In genomic region chr8:83652744-83653661, GRCm38 (mm10) we compare ENCODE assay signal across 8 mouse cellular contexts. TPM values are rescaled to one million over a fixed set of nuclear protein-coding genes. Genes with fewer than 3 reads are reported as not detected.
DNase-seq lines count a peak whose midpoint lies in the region; ATAC-seq and TF ChIP-seq lines count a peak whose summit lies in the region.

No protein-coding gene starts in this region.

- peak; percentile 60 for DNase-seq in adrenal gland, postnatal 14 days
- no peak for DNase-seq in adrenal gland, adult 8-10 months
- DNase-seq in 3T3-L1 (ENCODE audit: low read depth, low spot score) = peak; percentile 59
- DNase-seq in heart, postnatal 4 days = peak; percentile 55
- no peak for DNase-seq in liver, embryonic 14.5 days (ENCODE audit: low read depth in 3 of 3, low spot score in 3 of 3)
- DNase-seq in layer of hippocampus, postnatal 14 days (ENCODE audit: low spot score in 2 of 2) = no peak

- peak overlapping the region; percentile 89 to 97 for H3K4me3 ChIP-seq in liver, embryonic 14.5 days (ENCODE audit: insufficient read depth in 1 of 2, low read depth in 2 of 2, low read length in 2 of 2)
- peak overlapping the region; percentile 80 for H3K4me3 ChIP-seq in neural tube, embryonic 15.5 days (replicated peaks)

- H3K27me3 ChIP-seq in liver, embryonic 14.5 days (ENCODE audit: control insufficient read depth, insufficient read depth, low read length) = no peaks in the 10 kb centered on the region
- no peaks in the 10 kb centered on the region for H3K27me3 ChIP-seq in neural tube, embryonic 15.5 days (replicated peaks)

- H3K4me1 ChIP-seq in liver, embryonic 14.5 days (replicated peaks; ENCODE audit: control insufficient read depth in 2 of 2, insufficient read depth in 2 of 2, low read length in 1 of 2) = peaks cover 17 to 36% of the 10 kb centered on the region in 2 experiments
- H3K4me1 ChIP-seq in neural tube, embryonic 15.5 days = peaks cover 26% of the 10 kb centered on the region

- TF ChIP-seq EP300 in liver, embryonic 14.5 days (IDR thresholded peaks at IDR 0.05; ENCODE audit: low read depth) = no peak

- H3K27ac ChIP-seq in liver, embryonic 14.5 days = peak overlapping the region; percentile 67
- H3K27ac ChIP-seq in neural tube, embryonic 15.5 days (replicated peaks) = peak overlapping the region; percentile 75

- TF ChIP-seq CTCF in liver, embryonic 14.5 days (IDR thresholded peaks at IDR 0.05; ENCODE audit: low read depth) = no peak

- H3K36me3 ChIP-seq in liver, embryonic 14.5 days (replicated peaks; ENCODE audit: control insufficient read depth, insufficient read depth, low read depth) = no peaks in the 10 kb centered on the region
- no peaks in the 10 kb centered on the region for H3K36me3 ChIP-seq in neural tube, embryonic 15.5 days

- peak overlapping the region; percentile 98 for H3K4me2 ChIP-seq in liver, embryonic 14.5 days (ENCODE audit: low read depth)
- peak overlapping the region; percentile 91 for H3K4me2 ChIP-seq in neural tube, embryonic 15.5 days

- under 1% methylated on average over 44 of the region's 46 CpGs for WGBS in liver, embryonic 14.5 days (ENCODE audit: insufficient replicate concordance)
- WGBS in neural tube, embryonic 15.5 days = 2% methylated on average over 41 of the region's 46 CpGs

- peak; percentile 5 for ATAC-seq in common myeloid progenitor, adult 5-6 weeks (replicated peaks; ENCODE audit: low read depth, poor library complexity, severe bottlenecking)
- ATAC-seq in liver, embryonic 14.5 days (ENCODE audit: insufficient read depth) = peak; percentile 47; the same call in 1 of the 2 replicates
- no peak; the same call in none of the 2 replicates for ATAC-seq in neural tube, embryonic 15.5 days (ENCODE audit: low FRiP score)

- no peaks in the 10 kb centered on the region for H3K9me3 ChIP-seq in liver, embryonic 14.5 days (ENCODE audit: control insufficient read depth, low read length)
- H3K9me3 ChIP-seq in neural tube, embryonic 15.5 days (replicated peaks) = no peaks in the 10 kb centered on the region

- peak overlapping the region; percentile 91 for H3K9ac ChIP-seq in liver, embryonic 14.5 days (replicated peaks)
- peak overlapping the region; percentile 73 for H3K9ac ChIP-seq in neural tube, embryonic 15.5 days (replicated peaks)

RNA-seq across cellular contexts. Expression of gene Gipc1, which starts 0.5 kb away (rescaled TPM):
- 39.6 and 47.5 TPM in 2 replicates for total RNA-seq in adrenal gland, postnatal 14 days (2021)
- 10 to 100 TPM; 35.1 to 48.0 (median 40.1) TPM for total RNA-seq in adrenal gland, adult 8-10 months (2022)
- total RNA-seq in common myeloid progenitor, adult 5-6 weeks (2017) = 18.2 and 18.5 TPM in 2 replicates
- total RNA-seq in heart, postnatal 4 days (2021) = 10 to 100 TPM; 61.9 to 64.2 TPM
- polyA plus RNA-seq in liver, embryonic 14.5 days (2012; rRNA removed) = 22.5 and 27.2 TPM in 2 replicates
- 32.5 and 34.7 TPM in 2 replicates for polyA plus RNA-seq in liver, embryonic 14.5 days (2014; fragmentation: Nextera tagmentation; extraction: Ambion mirVana)
- polyA plus RNA-seq in neural tube, embryonic 15.5 days (2015; fragmentation: Nextera tagmentation; extraction: Ambion mirVana) = 116 and 118 TPM in 2 replicates
- total RNA-seq in layer of hippocampus, postnatal 14 days (2021) = 10 to 100 TPM; 77.9 to 78.5 TPM

RNA-seq across cellular contexts. Expression of gene Ptger1, which starts 13.5 kb away (rescaled TPM):
- 0.98 and 1.4 TPM in 2 replicates for total RNA-seq in adrenal gland, postnatal 14 days (2021)
- 1 to 10 TPM in 2 of 4 experiments, under 1 TPM in 2; 0.77 to 1.4 (median 1.1) TPM for total RNA-seq in adrenal gland, adult 8-10 months (2022)
- 1.6 and 4.5 TPM in 2 replicates for total RNA-seq in common myeloid progenitor, adult 5-6 weeks (2017)
- total RNA-seq in heart, postnatal 4 days (2021) = 1 to 10 TPM in 1 of 2 experiments, under 1 TPM in 1; 0.33 to 1.1 TPM
- polyA plus RNA-seq in liver, embryonic 14.5 days (2012; rRNA removed) = 0.09 and 0.19 TPM in 2 replicates
- 0.18 and 0.47 TPM in 2 replicates for polyA plus RNA-seq in liver, embryonic 14.5 days (2014; fragmentation: Nextera tagmentation; extraction: Ambion mirVana)
- 0.95 and 1.00 TPM in 2 replicates for polyA plus RNA-seq in neural tube, embryonic 15.5 days (2015; fragmentation: Nextera tagmentation; extraction: Ambion mirVana)
- 1 to 10 TPM; 1.3 to 1.9 TPM for total RNA-seq in layer of hippocampus, postnatal 14 days (2021)

RNA-seq across cellular contexts. Expression of gene Dnajb1, which starts 45.0 kb away (rescaled TPM):
- total RNA-seq in adrenal gland, postnatal 14 days (2021) = 28.5 and 38.3 TPM in 2 replicates
- total RNA-seq in adrenal gland, adult 8-10 months (2022) = 10 to 100 TPM; 25.6 to 40.4 (median 25.8) TPM
- 60.2 and 72.6 TPM in 2 replicates for total RNA-seq in common myeloid progenitor, adult 5-6 weeks (2017)
- 10 to 100 TPM; 21.3 to 22.8 TPM for total RNA-seq in heart, postnatal 4 days (2021)
- polyA plus RNA-seq in liver, embryonic 14.5 days (2012; rRNA removed) = 26.1 and 32.7 TPM in 2 replicates
- 37.6 and 37.8 TPM in 2 replicates for polyA plus RNA-seq in liver, embryonic 14.5 days (2014; fragmentation: Nextera tagmentation; extraction: Ambion mirVana)
- 57.9 and 63.1 TPM in 2 replicates for polyA plus RNA-seq in neural tube, embryonic 15.5 days (2015; fragmentation: Nextera tagmentation; extraction: Ambion mirVana)
- total RNA-seq in layer of hippocampus, postnatal 14 days (2021) = 10 to 100 TPM; 31.8 to 33.7 TPM

RNA-seq across cellular contexts. Expression of gene Tecr, which starts 45.2 kb away (rescaled TPM):
- total RNA-seq in adrenal gland, postnatal 14 days (2021) = 340 and 372 TPM in 2 replicates
- 100 to 1,000 TPM; 432 to 499 (median 449) TPM for total RNA-seq in adrenal gland, adult 8-10 months (2022)
- 260 and 286 TPM in 2 replicates for total RNA-seq in common myeloid progenitor, adult 5-6 weeks (2017)
- total RNA-seq in heart, postnatal 4 days (2021) = 100 to 1,000 TPM; 162 to 169 TPM
- 176 and 217 TPM in 2 replicates for polyA plus RNA-seq in liver, embryonic 14.5 days (2012; rRNA removed)
- polyA plus RNA-seq in liver, embryonic 14.5 days (2014; fragmentation: Nextera tagmentation; extraction: Ambion mirVana) = 294 and 325 TPM in 2 replicates
- 1,464 and 1,650 TPM in 2 replicates for polyA plus RNA-seq in neural tube, embryonic 15.5 days (2015; fragmentation: Nextera tagmentation; extraction: Ambion mirVana)
- 100 to 1,000 TPM; 521 to 544 TPM for total RNA-seq in layer of hippocampus, postnatal 14 days (2021)

RNA-seq across cellular contexts. Expression of gene Pkn1, which starts 46.0 kb away (rescaled TPM):
- total RNA-seq in adrenal gland, postnatal 14 days (2021) = 125 and 151 TPM in 2 replicates
- total RNA-seq in adrenal gland, adult 8-10 months (2022) = 100 to 1,000 TPM; 108 to 141 (median 123) TPM
- 34.4 and 63.9 TPM in 2 replicates for total RNA-seq in common myeloid progenitor, adult 5-6 weeks (2017)
- total RNA-seq in heart, postnatal 4 days (2021) = 10 to 100 TPM; 52.7 to 53.4 TPM
- polyA plus RNA-seq in liver, embryonic 14.5 days (2012; rRNA removed) = 8.7 and 9.5 TPM in 2 replicates
- polyA plus RNA-seq in liver, embryonic 14.5 days (2014; fragmentation: Nextera tagmentation; extraction: Ambion mirVana) = 6.9 TPM in 2 replicates
- polyA plus RNA-seq in neural tube, embryonic 15.5 days (2015; fragmentation: Nextera tagmentation; extraction: Ambion mirVana) = 24.6 and 25.1 TPM in 2 replicates
- total RNA-seq in layer of hippocampus, postnatal 14 days (2021) = 10 to 100 TPM; 53.6 TPM

Comparison
In these comparisons a context has a peak if more than half of its experiments do, and no peak if none do; other contexts are left out.
1. DNase-seq: peak in adrenal gland, postnatal 14 days (single experiment), 3T3-L1 (single experiment) and heart, postnatal 4 days (single experiment); none in adrenal gland, adult 8-10 months (single experiment), liver, embryonic 14.5 days (0 of 3) and layer of hippocampus, postnatal 14 days (0 of 2).